Mouse (Mus musculus): ENCODE measurements around the gene Sox18. TPM values are rescaled to one million over a fixed set of nuclear protein-coding genes. Genes with fewer than 3 reads are reported as not detected.

The Sox18 gene
- polyA plus RNA-seq, 1 experiment from 2014 or later: 65.1 TPM

- Histone ChIP-seq H3K36me3 (no peaks in the 10 kb centered on the region), H3K9me3 (replicated peaks) (no peaks in the 10 kb centered on the region), H3K9ac (peak within 1 kb of the TSS; percentile 80), H3K27me3 (no peaks in the 10 kb centered on the region), H3K4me1 (peaks cover 26% of the 10 kb centered on the region), H3K4me3 (replicated peaks) (peak within 1 kb of the TSS; percentile 74), H3K4me2 (replicated peaks) (peak within 1 kb of the TSS; percentile 88), H3K27ac (replicated peaks) (peak within 1 kb of the TSS; percentile 48; the same call in 1 of the 2 replicates)
- whole genome bisulfite sequencing: under 1% methylated on average over 69 of the region's 69 CpGs
- ATAC-seq (ENCODE audit: insufficient number of reproducible peaks, low FRiP score, low TSS enrichment, low read depth): peak; percentile 32; the same call in 1 of the 2 replicates
Measured at GRCm38 (mm10) chr2:181679951-181680715, 8.7 kb upstream of the Sox18 start, which contains the start of gene Tcea2. Gene Tcea2 (plus strand): TSS chr2:181680310.

GRCm38 (mm10) chr2:181678780-181679179, 7.3 kb upstream of the Sox18 start:
- 51% methylated on average over 1 of the region's 1 CpGs for WGBS
- ATAC-seq (ENCODE audit: insufficient number of reproducible peaks, low FRiP score, low TSS enrichment, low read depth): peak; percentile 63
- H3K9me3 ChIP-seq (replicated peaks): no peaks in the 10 kb centered on the region

DNA sequence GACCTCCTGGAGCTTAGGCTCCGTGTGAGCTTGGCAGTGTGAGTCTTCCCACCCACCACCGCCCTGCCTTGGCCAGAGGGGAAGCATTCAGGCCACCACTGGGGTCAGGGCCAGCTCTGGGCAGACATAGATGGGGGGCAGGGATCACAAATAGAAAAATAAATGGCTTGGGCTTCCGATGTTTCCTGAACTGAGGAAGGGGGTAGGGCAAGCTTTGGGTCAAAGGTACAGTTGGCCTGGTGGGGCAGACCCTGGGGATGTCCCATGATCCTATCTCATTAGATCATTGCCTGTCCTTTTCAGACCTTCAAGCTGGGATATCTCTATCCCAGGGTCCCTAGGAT, 6.3 kb upstream of the Sox18 start:
- peaks cover 8% of the 10 kb centered on the region for H3K27me3 ChIP-seq
- peaks cover 49% of the 10 kb centered on the region for H3K4me1 ChIP-seq
- ATAC-seq (ENCODE audit: insufficient number of reproducible peaks, low FRiP score, low TSS enrichment, low read depth): no peak
- H3K9me3 ChIP-seq (replicated peaks): no peaks in the 10 kb centered on the region
- H3K27ac ChIP-seq (replicated peaks): peak overlapping the region; percentile 23
- H3K9ac ChIP-seq: no peak overlapping the region
- H3K4me2 ChIP-seq (replicated peaks): no peak overlapping the region
- WGBS: 55% methylated on average over 3 of the region's 3 CpGs
- no peak overlapping the region for H3K4me3 ChIP-seq (replicated peaks)
- no peaks in the 10 kb centered on the region for H3K36me3 ChIP-seq

More at GRCm38 (mm10) chr2:181678780-181679179, 7.3 kb upstream of the Sox18 start:
- Histone ChIP-seq H3K4me3 (replicated peaks) (no peak overlapping the region), H3K27ac (replicated peaks) (no peak overlapping the region), H3K36me3 (no peaks in the 10 kb centered on the region), H3K27me3 (no peaks in the 10 kb centered on the region; the same call in 1 of the 2 replicates), H3K9ac (no peak overlapping the region), H3K4me1 (peaks cover 40% of the 10 kb centered on the region), H3K4me2 (replicated peaks) (no peak overlapping the region)

DNA sequence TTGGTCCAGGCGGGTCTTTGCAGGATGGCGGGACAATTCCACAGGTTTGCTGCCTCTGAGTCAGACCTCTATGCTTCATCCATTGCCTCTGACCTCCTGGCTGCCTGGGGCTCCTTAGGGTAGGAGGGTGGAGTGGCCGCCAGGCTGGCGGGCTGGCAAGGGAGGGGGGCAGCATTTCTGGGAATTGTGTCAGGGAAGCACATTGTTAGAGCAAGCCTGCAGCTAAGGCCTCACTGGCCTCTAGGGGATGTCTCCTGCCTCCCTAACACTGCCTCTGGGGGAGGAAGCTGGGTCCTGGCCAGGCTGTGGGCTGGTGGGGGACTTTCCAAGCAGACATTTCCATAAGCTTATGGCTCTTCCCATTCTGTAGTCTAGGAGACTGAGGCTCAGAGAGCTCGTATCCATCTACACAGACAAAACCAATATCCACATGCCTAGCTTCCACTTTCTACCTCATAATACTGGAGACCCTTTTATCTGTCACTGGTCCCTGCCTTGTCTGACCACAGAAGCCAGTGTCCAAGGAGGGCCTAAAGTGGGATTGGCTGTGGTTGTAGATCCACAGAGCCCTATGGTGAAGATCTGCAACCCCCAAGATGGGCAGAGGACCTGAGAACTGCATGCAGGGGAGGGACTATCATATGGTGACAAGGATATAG, 5.8 kb upstream of the Sox18 start:
- peaks cover 13% of the 10 kb centered on the region for H3K27me3 ChIP-seq
- no peak overlapping the region for H3K9ac ChIP-seq
- peak overlapping the region; percentile 23 for H3K27ac ChIP-seq (replicated peaks)
- H3K4me3 ChIP-seq (replicated peaks): no peak overlapping the region
- ATAC-seq (ENCODE audit: insufficient number of reproducible peaks, low FRiP score, low TSS enrichment, low read depth): no peak
- WGBS: 57% methylated on average over 5 of the region's 5 CpGs
- no peaks in the 10 kb centered on the region for H3K9me3 ChIP-seq (replicated peaks)
- no peaks in the 10 kb centered on the region for H3K36me3 ChIP-seq
- no peak overlapping the region for H3K4me2 ChIP-seq (replicated peaks)
- H3K4me1 ChIP-seq: peaks cover 53% of the 10 kb centered on the region

DNA sequence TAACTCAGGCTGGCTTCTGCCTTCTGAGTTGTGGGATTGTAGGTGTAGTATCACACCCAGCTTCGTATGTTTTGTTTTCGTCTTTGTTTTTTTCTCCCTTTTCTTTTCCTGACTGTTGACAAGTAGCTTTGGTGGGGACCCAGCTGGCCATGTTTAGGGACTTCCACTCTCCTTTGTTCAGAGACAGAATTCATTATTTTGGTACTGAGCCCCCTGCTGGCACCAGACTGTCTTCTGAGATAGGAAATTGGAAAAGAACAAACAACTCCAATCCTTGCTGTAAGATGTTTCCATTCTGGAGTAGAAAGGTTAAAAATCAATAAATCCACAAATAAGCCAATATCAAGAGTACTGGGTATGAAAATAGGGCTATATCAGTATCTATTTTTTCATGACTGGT, 5.0 kb upstream of the Sox18 start:
- H3K27me3 ChIP-seq: peaks cover 21% of the 10 kb centered on the region
- no peaks in the 10 kb centered on the region for H3K36me3 ChIP-seq
- no peak overlapping the region for H3K9ac ChIP-seq
- no peaks in the 10 kb centered on the region for H3K9me3 ChIP-seq (replicated peaks)
- H3K27ac ChIP-seq (replicated peaks): peak overlapping the region; percentile 13; the same call in 1 of the 2 replicates
- 57% methylated on average over 2 of the region's 2 CpGs for WGBS
- no peak for ATAC-seq (ENCODE audit: insufficient number of reproducible peaks, low FRiP score, low TSS enrichment, low read depth)
- no peak overlapping the region for H3K4me3 ChIP-seq (replicated peaks)
- no peak overlapping the region for H3K4me2 ChIP-seq (replicated peaks)
- peaks cover 59% of the 10 kb centered on the region for H3K4me1 ChIP-seq

DNA sequence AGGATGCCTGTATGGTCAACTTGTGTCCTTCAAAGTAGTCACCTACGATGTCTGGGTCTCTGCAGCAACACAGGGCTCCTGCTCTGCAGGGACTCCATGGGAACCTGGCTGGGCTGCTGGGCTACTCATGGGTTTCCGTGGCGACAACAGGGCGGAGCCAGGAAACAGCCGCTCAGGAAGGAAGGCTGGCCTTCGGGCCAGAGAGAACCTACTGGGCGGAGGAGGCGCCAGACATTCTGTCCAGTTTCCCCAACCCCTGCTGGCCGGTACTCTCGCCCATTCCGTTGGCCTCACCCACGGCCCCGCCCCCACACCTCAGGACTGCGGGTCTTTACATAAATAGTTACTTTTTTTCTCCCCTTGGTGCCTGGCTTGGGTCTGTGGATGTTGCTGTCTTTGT, 4.0 kb upstream of the Sox18 start:
- Histone ChIP-seq H3K9me3 (replicated peaks) (no peaks in the 10 kb centered on the region), H3K9ac (no peak overlapping the region), H3K27ac (replicated peaks) (no peak overlapping the region), H3K4me1 (peaks cover 59% of the 10 kb centered on the region), H3K27me3 (peaks cover 31% of the 10 kb centered on the region), H3K36me3 (no peaks in the 10 kb centered on the region), H3K4me3 (replicated peaks) (no peak overlapping the region), H3K4me2 (replicated peaks) (peak overlapping the region; percentile 28)
- WGBS: 15% methylated on average over 14 of the region's 14 CpGs
- no peak for ATAC-seq (ENCODE audit: insufficient number of reproducible peaks, low FRiP score, low TSS enrichment, low read depth)

DNA sequence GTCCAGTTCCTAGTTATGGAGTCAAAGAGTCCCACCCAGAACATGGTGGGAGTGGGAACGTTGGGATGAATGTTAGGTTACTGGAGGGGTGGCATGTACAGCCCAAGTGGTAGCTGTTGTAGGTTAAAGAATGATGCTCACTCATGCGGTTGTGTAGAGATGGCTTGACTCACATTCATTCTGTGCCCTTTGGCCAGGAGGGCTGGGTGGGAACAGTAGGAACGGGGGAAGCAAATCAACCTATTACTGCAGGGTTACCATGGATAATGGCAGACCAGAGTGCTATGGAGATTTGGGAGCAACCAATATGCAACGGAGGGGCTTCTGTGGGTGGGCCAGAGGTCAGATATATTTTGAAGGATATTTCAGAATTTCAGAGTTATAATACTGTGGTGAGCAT, 3.5 kb upstream of the Sox18 start:
- H3K9ac ChIP-seq: no peak overlapping the region
- no peak for ATAC-seq (ENCODE audit: insufficient number of reproducible peaks, low FRiP score, low TSS enrichment, low read depth)

DNA sequence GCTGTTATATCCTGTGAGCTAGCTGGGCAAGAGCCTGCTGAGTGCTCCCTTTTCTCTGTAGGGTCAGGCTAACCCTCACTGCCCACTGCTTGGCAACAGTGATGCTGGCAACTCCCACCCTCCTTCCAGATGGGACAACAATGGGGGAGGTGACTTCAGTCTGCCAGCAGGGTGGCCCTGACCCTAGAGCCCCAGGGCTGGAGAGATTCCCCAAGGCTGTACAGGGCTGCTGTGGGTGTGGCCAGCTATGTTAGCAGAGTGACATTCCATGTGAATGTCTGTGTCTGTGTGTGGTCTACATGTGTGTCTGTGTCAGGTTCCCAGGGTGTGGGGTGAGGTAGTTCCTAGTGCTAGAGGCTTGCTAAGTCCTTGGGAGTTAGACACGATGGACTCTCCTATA, 2.1 kb upstream of the Sox18 start:
- no peaks in the 10 kb centered on the region for H3K9me3 ChIP-seq (replicated peaks)
- WGBS: 29% methylated on average over 1 of the region's 1 CpGs

More for the DNA sequence above, 3.5 kb upstream of the Sox18 start:
- H3K9me3 ChIP-seq (replicated peaks): no peaks in the 10 kb centered on the region
- WGBS: 84% methylated on average over 4 of the region's 4 CpGs
- H3K4me1 ChIP-seq: peaks cover 65% of the 10 kb centered on the region
- H3K27me3 ChIP-seq: peaks cover 36% of the 10 kb centered on the region
- H3K27ac ChIP-seq (replicated peaks): no peak overlapping the region
- no peaks in the 10 kb centered on the region for H3K36me3 ChIP-seq
- no peak overlapping the region for H3K4me2 ChIP-seq (replicated peaks)
- H3K4me3 ChIP-seq (replicated peaks): no peak overlapping the region

GRCm38 (mm10) chr2:181671984-181672383, 544 bp upstream of the Sox18 start:
- ATAC-seq (ENCODE audit: insufficient number of reproducible peaks, low FRiP score, low TSS enrichment, low read depth): no peak
- H3K36me3 ChIP-seq: no peaks in the 10 kb centered on the region; the same call in 1 of the 2 replicates
- H3K9me3 ChIP-seq (replicated peaks): no peaks in the 10 kb centered on the region
- H3K4me3 ChIP-seq (replicated peaks): peak overlapping the region; percentile 57
- peaks cover 56% of the 10 kb centered on the region for H3K4me1 ChIP-seq
- WGBS: 18% methylated on average over 7 of the region's 7 CpGs
- no peak overlapping the region for H3K27ac ChIP-seq (replicated peaks)
- H3K9ac ChIP-seq: 0 out of 2 replicates have a peak overlapping the region, but pooled peaks have one; percentile 28
- peaks cover 46% of the 10 kb centered on the region for H3K27me3 ChIP-seq
- H3K4me2 ChIP-seq (replicated peaks): peak overlapping the region; percentile 85

More for the DNA sequence above, 2.1 kb upstream of the Sox18 start:
- H3K9ac ChIP-seq: no peak overlapping the region
- H3K27me3 ChIP-seq: peaks cover 46% of the 10 kb centered on the region
- H3K4me3 ChIP-seq (replicated peaks): no peak overlapping the region
- no peaks in the 10 kb centered on the region; the same call in 1 of the 2 replicates for H3K36me3 ChIP-seq
- H3K4me2 ChIP-seq (replicated peaks): no peak overlapping the region
- peak overlapping the region; percentile 76 for H3K27ac ChIP-seq (replicated peaks)
- peaks cover 56% of the 10 kb centered on the region for H3K4me1 ChIP-seq
- ATAC-seq (ENCODE audit: insufficient number of reproducible peaks, low FRiP score, low TSS enrichment, low read depth): no peak

DNA sequence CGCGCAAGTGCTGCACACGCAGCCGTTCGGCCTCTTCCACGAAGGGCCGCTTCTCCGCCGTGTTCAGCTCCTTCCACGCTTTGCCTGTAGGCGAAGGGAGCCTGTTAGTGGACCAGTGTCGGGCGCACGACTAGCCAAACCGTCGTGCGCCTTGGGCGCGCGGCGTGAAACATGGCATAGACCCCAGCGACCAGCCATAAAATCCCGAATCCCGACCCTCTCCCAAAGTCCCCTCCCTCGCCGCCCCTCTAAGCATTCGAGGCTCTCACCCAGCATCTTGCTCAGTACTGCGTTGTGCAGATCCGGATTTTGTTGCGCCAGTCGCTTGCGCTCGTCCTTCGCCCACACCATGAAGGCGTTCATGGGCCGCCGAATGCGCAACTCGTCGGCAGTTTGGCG, 528 bp downstream of the Sox18 start:
- peak overlapping the region; percentile 57 for H3K4me3 ChIP-seq (replicated peaks)
- ATAC-seq (ENCODE audit: insufficient number of reproducible peaks, low FRiP score, low TSS enrichment, low read depth): no peak
- under 1% methylated on average over 41 of the region's 41 CpGs for WGBS
- no peaks in the 10 kb centered on the region; the same call in 1 of the 2 replicates for H3K36me3 ChIP-seq
- peaks cover 56% of the 10 kb centered on the region for H3K4me1 ChIP-seq
- H3K27ac ChIP-seq (replicated peaks): peak overlapping the region; percentile 58; the same call in 1 of the 2 replicates
- no peaks in the 10 kb centered on the region for H3K9me3 ChIP-seq (replicated peaks)
- H3K4me2 ChIP-seq (replicated peaks): peak overlapping the region; percentile 85
- peak overlapping the region; percentile 28; the same call in 1 of the 2 replicates for H3K9ac ChIP-seq
- peaks cover 46% of the 10 kb centered on the region for H3K27me3 ChIP-seq

DNA sequence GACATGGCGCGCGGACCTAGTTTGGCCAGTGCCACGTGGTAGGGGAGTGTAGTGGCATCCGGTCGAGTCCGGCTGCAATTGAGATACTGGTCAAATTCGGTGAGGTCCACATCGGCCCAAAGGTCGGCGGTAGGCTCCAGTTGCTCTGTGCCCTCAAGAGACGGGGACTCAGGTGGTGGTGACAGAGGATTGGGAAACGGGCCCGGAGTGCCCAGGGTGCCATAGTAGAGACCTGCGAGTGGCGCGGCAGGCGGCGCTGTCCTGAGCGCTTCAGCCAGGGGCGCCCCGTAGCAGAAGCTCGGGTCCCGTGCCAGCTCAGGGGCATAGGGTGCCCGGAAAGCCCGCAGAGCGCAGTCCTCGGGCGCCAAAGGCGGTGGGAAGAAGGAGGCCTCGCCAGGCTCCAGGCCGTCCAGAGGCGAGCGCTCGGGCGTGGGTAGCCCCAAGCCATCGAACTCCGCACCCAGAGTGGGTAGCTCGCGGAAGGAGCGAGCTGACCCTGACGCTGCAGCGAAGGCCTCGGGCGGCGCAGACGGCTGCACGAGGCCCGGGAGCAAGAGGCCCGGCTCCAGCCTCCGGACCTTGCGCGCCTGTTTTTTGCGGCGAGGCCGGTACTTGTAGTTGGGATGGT, 1.0 kb downstream of the Sox18 start:
- Histone ChIP-seq H3K4me1 (peaks cover 52% of the 10 kb centered on the region), H3K4me2 (replicated peaks) (peak overlapping the region; percentile 85), H3K4me3 (replicated peaks) (peak overlapping the region; percentile 57), H3K9me3 (replicated peaks) (no peaks in the 10 kb centered on the region), H3K36me3 (no peaks in the 10 kb centered on the region; the same call in 1 of the 2 replicates), H3K27me3 (peaks cover 46% of the 10 kb centered on the region), H3K27ac (replicated peaks) (peak overlapping the region; percentile 58; the same call in 1 of the 2 replicates), H3K9ac (peak overlapping the region; percentile 28; the same call in 1 of the 2 replicates)
- WGBS: 4% methylated on average over 56 of the region's 56 CpGs
- ATAC-seq (ENCODE audit: insufficient number of reproducible peaks, low FRiP score, low TSS enrichment, low read depth): peak; percentile 27; the same call in 1 of the 2 replicates

All from embryonic facial prominence, embryonic 15.5 days (tissue).